Mouse (Mus musculus) liver (tissue): ENCODE data around the gene Mrfap1.

Source experiments
- DNase-seq: peaks from one replicate; pipeline ENCODE4 v3.0.0-alpha.2; 2020; ENCODE audit warnings: mixed read lengths

Gene Mrfap1

GRCm38 (mm10) chr5:36779512-36779911 lies 17.1 kb downstream of the Mrfap1 start:
- DNase-seq, result no peak

GRCm38 (mm10) chr5:36778901-36779300 lies 17.7 kb downstream of the Mrfap1 start:
- no peak for DNase-seq

GRCm38 (mm10) chr5:36777186-36777585 lies 19.4 kb downstream of the Mrfap1 start:
- no peak for DNase-seq

GRCm38 (mm10) chr5:36776021-36776575 lies 20.5 kb downstream of the Mrfap1 start:
- DNase-seq, result no peak

- DNase-seq, result no peak
Observed at GRCm38 (mm10) chr5:36775317-36775716, 21.3 kb downstream of the Mrfap1 start.

- DNase-seq, result no peak
Observed at GRCm38 (mm10) chr5:36772586-36772985, 24.0 kb downstream of the Mrfap1 start.

- DNase-seq, result no peak
Observed at GRCm38 (mm10) chr5:36769603-36770002, 27.0 kb downstream of the Mrfap1 start.

GRCm38 (mm10) chr5:36766958-36767703 lies 29.4 kb downstream of the Mrfap1 start:
- no peak for DNase-seq

GRCm38 (mm10) chr5:36759848-36760247 lies 36.7 kb downstream of the Mrfap1 start:
- DNase-seq, result no peak

- no peak for DNase-seq
Observed at GRCm38 (mm10) chr5:36757033-36757432, 39.5 kb downstream of the Mrfap1 start.

- no peak for DNase-seq
Observed at GRCm38 (mm10) chr5:36750119-36751078, 46.2 kb downstream of the Mrfap1 start.

GRCm38 (mm10) chr5:36748536-36749061 lies 48.0 kb downstream of the Mrfap1 start, which contains the start of gene Bloc1s4:
Gene Bloc1s4, minus strand, starts transcription at chr5:36748650.
- peak; percentile 88 for DNase-seq

GRCm38 (mm10) chr5:36747794-36748535 lies 48.6 kb downstream of the Mrfap1 start:
- peak; percentile 37 for DNase-seq

GRCm38 (mm10) chr5:36747071-36747470 lies 49.5 kb downstream of the Mrfap1 start:
- no peak for DNase-seq
